In genomic region chr11:33925778-33926177, GRCm38 (mm10) we compare ENCODE assay signal across 25 mouse cellular contexts. TPM values are rescaled to one million over a fixed set of nuclear protein-coding genes. Genes with fewer than 3 reads are reported as not detected.
A peak's percentile ranks its signal among the peaks of the same experiment; 100 is the strongest.
DNase-seq lines count a peak whose midpoint lies in the region; ATAC-seq and TF ChIP-seq lines count a peak whose summit lies in the region.
"Had no signal": no experiment of that assay in that cellular context is flagged by ENCODE, and none has a peak within 500 bp of the region (broad histone marks: within the 10 kb centered on the region; RNA-seq: fewer than 3 reads in every experiment).

No protein-coding gene starts in this region.

- H3K9me3 ChIP-seq in forebrain, embryonic 15.5 days, result no peaks in the 10 kb centered on the region
- no peaks in the 10 kb centered on the region for H3K9me3 ChIP-seq in forebrain, embryonic 16.5 days (ENCODE audit: control insufficient read depth, low read length)
- no peaks in the 10 kb centered on the region for H3K9me3 ChIP-seq in midbrain, embryonic 15.5 days
- no peaks in the 10 kb centered on the region for H3K9me3 ChIP-seq in midbrain, embryonic 13.5 days
- H3K9me3 ChIP-seq in neural tube, embryonic 15.5 days (replicated peaks), result no peaks in the 10 kb centered on the region
- H3K9me3 ChIP-seq: embryonic facial prominence, embryonic 10.5 days; forebrain, embryonic 10.5 days; heart, embryonic 15.5 days; hindbrain, embryonic 13.5 days had no signal

- H3K27me3 ChIP-seq in forebrain, embryonic 15.5 days, result no peaks in the 10 kb centered on the region
- H3K27me3 ChIP-seq in forebrain, embryonic 16.5 days (replicated peaks; ENCODE audit: control insufficient read depth, insufficient read depth, low read length), result no peaks in the 10 kb centered on the region
- no peaks in the 10 kb centered on the region for H3K27me3 ChIP-seq in midbrain, embryonic 15.5 days (replicated peaks)
- no peaks in the 10 kb centered on the region for H3K27me3 ChIP-seq in midbrain, embryonic 13.5 days
- H3K27me3 ChIP-seq in neural tube, embryonic 15.5 days (replicated peaks), result 0 out of 2 replicates have a peak, but pooled peaks cover 4% of the 10 kb centered on the region

- TF ChIP-seq POLR2A in brain, embryonic 14.5 days (IDR thresholded peaks at IDR 0.05; ENCODE audit: borderline replicate concordance, extremely low read depth, insufficient read depth, insufficient read length, poor library complexity, severe bottlenecking), result no peak

- no peak overlapping the region for H3K4me3 ChIP-seq in forebrain, embryonic 15.5 days
- H3K4me3 ChIP-seq in forebrain, embryonic 16.5 days (replicated peaks; ENCODE audit: low read length), result no peak overlapping the region
- H3K4me3 ChIP-seq in midbrain, embryonic 15.5 days, result no peak overlapping the region
- H3K4me3 ChIP-seq in midbrain, embryonic 13.5 days (replicated peaks), result no peak overlapping the region
- H3K4me3 ChIP-seq in neural tube, embryonic 15.5 days (replicated peaks), result no peak overlapping the region
- H3K4me3 ChIP-seq: embryonic facial prominence, embryonic 10.5 days; forebrain, embryonic 10.5 days; heart, embryonic 15.5 days; hindbrain, embryonic 13.5 days had no signal

- H3K9ac ChIP-seq in forebrain, embryonic 15.5 days (replicated peaks), result no peak overlapping the region
- H3K9ac ChIP-seq in forebrain, embryonic 16.5 days (replicated peaks; ENCODE audit: low read depth, low read length), result no peak overlapping the region
- no peak overlapping the region for H3K9ac ChIP-seq in midbrain, embryonic 15.5 days
- H3K9ac ChIP-seq in midbrain, embryonic 13.5 days (replicated peaks), result no peak overlapping the region
- H3K9ac ChIP-seq in neural tube, embryonic 15.5 days (replicated peaks), result 0 out of 2 replicates have a peak overlapping the region, but pooled peaks have one; percentile 30
- H3K9ac ChIP-seq: heart, embryonic 15.5 days; hindbrain, embryonic 13.5 days had no signal

- H3K27ac ChIP-seq in forebrain, embryonic 15.5 days (replicated peaks), result no peak overlapping the region
- no peak overlapping the region for H3K27ac ChIP-seq in forebrain, embryonic 16.5 days (ENCODE audit: low read length)
- no peak overlapping the region for H3K27ac ChIP-seq in midbrain, embryonic 15.5 days
- no peak overlapping the region for H3K27ac ChIP-seq in midbrain, embryonic 13.5 days
- no peak overlapping the region; the same call in 1 of the 2 replicates for H3K27ac ChIP-seq in neural tube, embryonic 15.5 days (replicated peaks)
- H3K27ac ChIP-seq: embryonic facial prominence, embryonic 10.5 days; forebrain, embryonic 10.5 days; heart, embryonic 15.5 days; hindbrain, embryonic 13.5 days had no signal

- H3K4me2 ChIP-seq in forebrain, embryonic 15.5 days (replicated peaks), result no peak overlapping the region
- H3K4me2 ChIP-seq in forebrain, embryonic 16.5 days (ENCODE audit: low read length), result no peak overlapping the region
- H3K4me2 ChIP-seq in midbrain, embryonic 15.5 days, result no peak overlapping the region
- H3K4me2 ChIP-seq in midbrain, embryonic 13.5 days (replicated peaks), result no peak overlapping the region
- H3K4me2 ChIP-seq in neural tube, embryonic 15.5 days, result no peak overlapping the region
- H3K4me2 ChIP-seq: heart, embryonic 11.5 days; heart, embryonic 15.5 days; hindbrain, embryonic 13.5 days had no signal

- peaks cover 30% of the 10 kb centered on the region for H3K4me1 ChIP-seq in forebrain, embryonic 15.5 days
- peaks cover 26% of the 10 kb centered on the region for H3K4me1 ChIP-seq in forebrain, embryonic 16.5 days (replicated peaks; ENCODE audit: control insufficient read depth, insufficient read depth, low read length)
- peaks cover 15% of the 10 kb centered on the region for H3K4me1 ChIP-seq in midbrain, embryonic 15.5 days
- peaks cover 24% of the 10 kb centered on the region for H3K4me1 ChIP-seq in midbrain, embryonic 13.5 days (replicated peaks)
- peaks cover 25% of the 10 kb centered on the region for H3K4me1 ChIP-seq in neural tube, embryonic 15.5 days
- H3K4me1 ChIP-seq: heart, embryonic 15.5 days had no signal

- 0 out of 2 replicates have a peak, but pooled peaks have one; percentile 3 for ATAC-seq in forebrain, embryonic 15.5 days (replicated peaks)
- no peak for ATAC-seq in forebrain, embryonic 16.5 days
- ATAC-seq in midbrain, embryonic 15.5 days (replicated peaks), result peak; percentile 55; the same call in 1 of the 2 replicates
- ATAC-seq in midbrain, embryonic 13.5 days, result no peak
- no peak for ATAC-seq in neural tube, embryonic 15.5 days (ENCODE audit: low FRiP score)
- ATAC-seq: activated CD4-positive, CD25-positive, alpha-beta regulatory T cell, adult 4 months; CD4-positive, CD25-positive, alpha-beta regulatory T cell, adult 4 months; forebrain, embryonic 14.5 days; Patski had no signal

- TF ChIP-seq CTCF in brain, embryonic 14.5 days (IDR thresholded peaks at IDR 0.05; ENCODE audit: borderline replicate concordance, extremely low read depth, insufficient read depth, insufficient read length), result no peak

- 63% methylated on average over 8 of the region's 8 CpGs for WGBS in forebrain, embryonic 15.5 days
- 55% methylated on average over 8 of the region's 8 CpGs for WGBS in forebrain, embryonic 16.5 days
- WGBS in midbrain, embryonic 15.5 days, result 58% methylated on average over 8 of the region's 8 CpGs
- WGBS in midbrain, embryonic 13.5 days, result 74% methylated on average over 8 of the region's 8 CpGs
- 52% methylated on average over 8 of the region's 8 CpGs for WGBS in neural tube, embryonic 15.5 days

- intact Hi-C loops in left cerebral cortex, postnatal 14 days (cut with DNase I), result loop anchor here (5.0 to 10.0 kb wide), 2 partner anchors 82 to 289 kb away; no protein-coding TSS in a partner anchor

- H3K36me3 ChIP-seq in forebrain, embryonic 15.5 days, result no peaks in the 10 kb centered on the region
- no peaks in the 10 kb centered on the region for H3K36me3 ChIP-seq in forebrain, embryonic 16.5 days (ENCODE audit: control insufficient read depth, insufficient read depth)
- no peaks in the 10 kb centered on the region for H3K36me3 ChIP-seq in midbrain, embryonic 15.5 days (replicated peaks)
- no peaks in the 10 kb centered on the region for H3K36me3 ChIP-seq in midbrain, embryonic 13.5 days
- no peaks in the 10 kb centered on the region for H3K36me3 ChIP-seq in neural tube, embryonic 15.5 days
- H3K36me3 ChIP-seq: embryonic facial prominence, embryonic 10.5 days; forebrain, embryonic 10.5 days; G1E; heart, embryonic 15.5 days; hindbrain, embryonic 13.5 days had no signal

- DNase-seq in brain, embryonic 14.5 days (ENCODE audit: low read depth), result peak; percentile 58
- no peak for DNase-seq in left cerebral cortex, postnatal 14 days (ENCODE audit: low spot score in 2 of 2)
- DNase-seq: adrenal gland, postnatal 14 days; B cell, adult 2 months; cerebellum, adult 18-20 months; cerebellum, adult 9-11 months; gastrocnemius, postnatal 10 days; heart, adult 18-20 months; heart, postnatal 14 days had no signal

RNA-seq across cellular contexts. Expression of gene Kcnmb1, which starts 37.0 kb away (rescaled TPM):
- 0.11 and 0.15 TPM in 2 replicates for polyA plus RNA-seq in forebrain, embryonic 15.5 days (2015; fragmentation: Nextera tagmentation; extraction: Ambion mirVana)
- polyA plus RNA-seq in forebrain, embryonic 16.5 days (2015; fragmentation: Nextera tagmentation; extraction: Ambion mirVana), result 0.18 and 0.20 TPM in 2 replicates
- 0.20 and 0.21 TPM in 2 replicates for polyA plus RNA-seq in midbrain, embryonic 15.5 days (2015; fragmentation: Nextera tagmentation; extraction: Ambion mirVana)
- 0.19 TPM in 2 replicates for polyA plus RNA-seq in midbrain, embryonic 13.5 days (2015; fragmentation: Nextera tagmentation; extraction: Ambion mirVana)
- polyA plus RNA-seq in brain, embryonic 14.5 days (2012; rRNA removed), result 0.09 and 0.23 TPM in 2 replicates
- 0.36 and 0.45 TPM in 2 replicates for polyA plus RNA-seq in neural tube, embryonic 15.5 days (2015; fragmentation: Nextera tagmentation; extraction: Ambion mirVana)
- under 1 TPM; 0.23 to 0.42 TPM for total RNA-seq in left cerebral cortex, postnatal 14 days (2021)
- total RNA-seq: hematopoietic stem cell, adult 5-6 weeks had no signal
- polyA plus RNA-seq: G1E, Patski had no signal

Comparison
In these comparisons a context has a peak if more than half of its experiments do, and no peak if none do; other contexts are left out.
1. ATAC-seq: peak in forebrain, embryonic 15.5 days (single experiment) and midbrain, embryonic 15.5 days (single experiment); none in forebrain, embryonic 16.5 days (single experiment), midbrain, embryonic 13.5 days (single experiment) and neural tube, embryonic 15.5 days (single experiment).